Mouse (Mus musculus): ENCODE results near the gene Glrb. TPM values are rescaled to one million over a fixed set of nuclear protein-coding genes. Genes with fewer than 3 reads are reported as not detected.

Glrb gene
- polyA plus RNA-seq, 1 experiment from 2014 or later: 3.7 TPM

DNA sequence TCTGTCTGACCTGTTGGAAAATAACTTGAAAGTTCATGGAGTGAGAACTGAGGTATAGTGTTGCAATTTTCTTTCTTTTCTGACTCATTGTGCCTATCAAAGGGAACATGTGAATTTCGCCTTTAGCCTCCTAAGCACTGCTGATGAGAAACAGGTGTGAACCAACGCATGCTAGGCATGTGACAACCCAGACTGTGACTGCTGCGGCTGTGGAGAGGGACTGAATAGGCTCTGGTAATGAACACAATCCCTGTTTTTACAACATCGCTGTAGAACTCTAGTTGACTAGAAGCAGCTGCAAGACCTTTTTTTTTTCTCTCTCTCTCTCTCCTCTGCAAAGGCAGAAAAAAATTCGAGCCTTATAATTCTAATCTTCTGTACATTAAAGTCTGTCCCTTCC lies 34.9 kb downstream of the Glrb start:
- Histone ChIP-seq H3K4me1 (no peaks in the 10 kb centered on the region), H3K27me3 (no peaks in the 10 kb centered on the region), H3K9ac (no peak overlapping the region), H3K4me2 (no peak overlapping the region), H3K9me3 (no peaks in the 10 kb centered on the region), H3K4me3 (no peak overlapping the region), H3K27ac (no peak overlapping the region), H3K36me3 (no peaks in the 10 kb centered on the region)
- WGBS: 38% methylated on average over 5 of the region's 5 CpGs
- no peak for ATAC-seq (ENCODE audit: borderline replicate concordance, extremely low read depth, low FRiP score, low TSS enrichment)

DNA sequence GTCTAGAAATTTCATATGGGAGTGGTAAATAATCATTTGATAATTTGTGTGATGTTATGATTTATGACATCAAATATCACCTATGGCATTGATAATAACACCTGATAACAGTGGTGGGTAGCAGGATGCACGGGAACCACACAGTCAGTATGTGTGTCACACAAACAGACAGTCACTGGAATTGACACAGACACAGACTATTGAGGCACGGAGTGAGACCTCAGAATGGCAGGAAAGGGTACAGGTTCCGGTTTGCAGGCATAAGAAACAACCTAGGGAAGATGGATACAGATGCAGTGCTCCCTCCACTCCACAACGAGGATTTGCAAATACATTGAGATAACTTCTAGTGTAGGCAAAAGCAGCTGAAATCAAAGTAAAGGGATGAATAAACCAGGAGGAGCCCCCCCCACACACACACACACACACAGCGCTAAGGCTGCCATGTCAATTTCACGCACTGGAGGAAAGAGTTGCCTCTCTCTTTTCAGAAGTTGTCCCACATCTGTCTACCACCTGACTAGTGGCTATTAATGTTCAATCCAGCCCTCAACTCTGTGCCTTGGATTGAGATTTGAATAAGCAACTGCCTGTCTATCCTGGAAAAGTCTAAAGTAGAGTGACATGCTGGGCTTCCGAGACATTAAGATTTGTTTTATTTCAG lies 38.6 kb downstream of the Glrb start:
- no peaks in the 10 kb centered on the region for H3K9me3 ChIP-seq
- H3K36me3 ChIP-seq: no peaks in the 10 kb centered on the region
- H3K4me1 ChIP-seq: no peaks in the 10 kb centered on the region
- H3K4me3 ChIP-seq: no peak overlapping the region
- no peak overlapping the region for H3K9ac ChIP-seq
- 74% methylated on average over 7 of the region's 7 CpGs for WGBS
- H3K27me3 ChIP-seq: no peaks in the 10 kb centered on the region
- H3K27ac ChIP-seq: no peak overlapping the region
- no peak overlapping the region for H3K4me2 ChIP-seq
- ATAC-seq (ENCODE audit: borderline replicate concordance, extremely low read depth, low FRiP score, low TSS enrichment): no peak

DNA sequence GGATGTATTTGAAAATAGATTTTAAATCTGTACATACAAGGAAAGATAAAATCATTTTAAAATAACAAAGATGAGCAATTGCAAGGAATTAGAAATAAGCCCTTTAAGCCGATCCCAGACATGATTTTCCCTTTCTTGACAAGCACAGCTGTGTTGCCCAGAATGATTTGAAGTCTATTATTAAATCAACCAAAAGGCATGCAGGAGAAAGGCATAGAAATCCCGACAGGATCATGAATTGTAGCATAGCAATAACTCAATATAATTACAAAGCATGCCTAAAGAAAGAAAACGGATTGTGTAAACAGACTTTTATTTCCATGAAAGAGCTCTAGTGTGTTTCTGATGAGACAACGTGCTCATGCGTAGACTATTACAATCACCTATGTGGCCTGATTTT lies 39.4 kb downstream of the Glrb start:
- no peaks in the 10 kb centered on the region for H3K9me3 ChIP-seq
- H3K27me3 ChIP-seq: no peaks in the 10 kb centered on the region
- H3K27ac ChIP-seq: no peak overlapping the region
- H3K4me2 ChIP-seq: no peak overlapping the region
- H3K36me3 ChIP-seq: no peaks in the 10 kb centered on the region
- H3K4me1 ChIP-seq: no peaks in the 10 kb centered on the region
- no peak overlapping the region for H3K4me3 ChIP-seq
- no peak overlapping the region for H3K9ac ChIP-seq
- 65% methylated on average over 5 of the region's 5 CpGs for WGBS
- no peak for ATAC-seq (ENCODE audit: borderline replicate concordance, extremely low read depth, low FRiP score, low TSS enrichment)

DNA sequence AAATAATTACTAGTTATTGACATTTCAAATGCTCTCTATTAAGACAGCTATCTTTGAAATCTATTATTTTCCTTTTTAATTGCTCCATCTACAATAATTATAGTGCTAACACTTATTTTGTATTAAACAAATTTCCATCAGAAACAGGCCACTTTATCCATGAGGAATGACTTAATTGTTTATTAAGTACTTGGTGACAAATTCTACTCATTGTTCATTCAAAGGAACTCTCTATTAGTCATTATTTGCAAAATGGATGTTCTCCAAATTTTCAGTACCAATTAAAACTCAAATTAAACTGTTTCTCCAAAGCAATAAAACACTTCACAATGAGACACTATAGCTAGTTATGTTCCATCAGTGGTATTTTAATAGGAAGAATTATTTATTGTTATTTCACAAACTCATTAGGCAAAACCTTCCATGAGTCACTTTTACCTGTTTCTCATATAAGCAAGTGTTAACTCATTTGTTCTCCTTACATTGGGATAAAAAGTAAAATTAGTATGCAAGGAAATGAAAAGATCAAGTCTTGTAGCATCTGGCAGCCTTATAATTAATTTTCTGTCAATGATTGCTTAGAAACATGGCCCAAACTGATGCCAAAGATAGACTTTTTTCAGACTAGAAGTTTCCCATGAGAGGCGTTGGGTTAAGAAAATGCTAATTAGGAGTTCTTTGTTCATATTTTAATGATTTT lies 41.8 kb downstream of the Glrb start:
- H3K4me2 ChIP-seq: no peak overlapping the region
- H3K27me3 ChIP-seq: no peaks in the 10 kb centered on the region
- no peak overlapping the region for H3K4me3 ChIP-seq
- H3K9ac ChIP-seq: no peak overlapping the region
- H3K4me1 ChIP-seq: no peaks in the 10 kb centered on the region
- H3K9me3 ChIP-seq: no peaks in the 10 kb centered on the region
- no peak for ATAC-seq (ENCODE audit: borderline replicate concordance, extremely low read depth, low FRiP score, low TSS enrichment)
- WGBS: 86% methylated on average over 1 of the region's 1 CpGs
- H3K36me3 ChIP-seq: no peaks in the 10 kb centered on the region
- no peak overlapping the region for H3K27ac ChIP-seq

DNA sequence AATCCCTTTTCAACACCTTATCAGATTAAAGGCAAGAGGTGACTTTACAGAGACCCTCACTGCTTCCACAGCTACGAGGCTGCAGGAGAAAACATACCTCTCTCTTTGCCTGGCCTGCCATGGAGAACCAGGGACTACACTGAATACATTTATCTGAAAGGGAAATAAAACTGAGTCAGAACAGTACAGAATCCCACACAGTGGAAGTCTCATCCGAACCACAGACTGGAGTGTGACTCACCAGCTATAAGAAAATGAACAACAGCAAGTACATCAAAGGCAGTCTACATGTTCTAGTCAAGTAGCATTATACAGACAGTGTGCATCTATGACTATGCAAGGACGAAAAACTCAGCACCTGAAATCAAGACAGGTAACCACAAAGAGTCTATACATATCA lies 46.1 kb downstream of the Glrb start:
- WGBS: 70% methylated on average over 3 of the region's 3 CpGs
- no peak for ATAC-seq (ENCODE audit: borderline replicate concordance, extremely low read depth, low FRiP score, low TSS enrichment)
- no peaks in the 10 kb centered on the region for H3K4me1 ChIP-seq

DNA sequence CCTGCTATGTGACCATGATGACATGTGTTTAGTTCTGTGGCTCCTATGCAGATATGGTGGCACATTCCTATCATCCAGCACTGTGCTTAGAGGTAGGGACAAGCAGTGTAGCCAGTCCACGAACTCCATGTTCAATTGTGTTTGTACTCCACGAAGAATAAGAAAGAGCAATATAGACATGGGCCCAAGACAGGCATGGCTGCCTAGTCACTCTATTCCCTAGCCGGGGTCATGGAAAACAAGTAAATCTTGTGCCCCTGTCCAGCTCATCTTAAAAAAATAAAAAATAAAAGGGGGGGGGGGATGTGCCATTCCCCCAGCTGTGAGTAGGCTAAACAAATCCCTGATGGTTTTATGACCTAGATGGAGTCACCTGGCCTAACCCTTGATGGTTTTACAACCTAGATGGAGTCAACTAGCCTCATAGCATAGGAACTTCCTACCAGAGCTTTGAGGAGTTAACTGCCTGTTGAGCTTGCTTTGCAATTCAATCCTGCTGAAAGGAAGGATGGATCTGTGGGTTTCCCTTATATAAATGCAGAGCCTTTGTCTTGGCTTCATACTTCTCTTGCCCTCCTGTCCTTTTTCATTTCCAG lies 60.5 kb downstream of the Glrb start:
- Histone ChIP-seq H3K4me3 (no peak overlapping the region), H3K4me2 (no peak overlapping the region), H3K36me3 (no peaks in the 10 kb centered on the region), H3K27ac (no peak overlapping the region), H3K9ac (no peak overlapping the region), H3K9me3 (no peaks in the 10 kb centered on the region), H3K4me1 (no peaks in the 10 kb centered on the region), H3K27me3 (no peaks in the 10 kb centered on the region)
- no peak for ATAC-seq (ENCODE audit: borderline replicate concordance, extremely low read depth, low FRiP score, low TSS enrichment)
- 77% methylated on average over 3 of the region's 3 CpGs for WGBS

More for the DNA sequence above, 46.1 kb downstream of the Glrb start:
- H3K9ac ChIP-seq: no peak overlapping the region
- H3K4me2 ChIP-seq: no peak overlapping the region
- no peaks in the 10 kb centered on the region for H3K36me3 ChIP-seq
- no peaks in the 10 kb centered on the region for H3K9me3 ChIP-seq
- H3K27me3 ChIP-seq: no peaks in the 10 kb centered on the region
- no peak overlapping the region for H3K4me3 ChIP-seq
- no peak overlapping the region for H3K27ac ChIP-seq

DNA sequence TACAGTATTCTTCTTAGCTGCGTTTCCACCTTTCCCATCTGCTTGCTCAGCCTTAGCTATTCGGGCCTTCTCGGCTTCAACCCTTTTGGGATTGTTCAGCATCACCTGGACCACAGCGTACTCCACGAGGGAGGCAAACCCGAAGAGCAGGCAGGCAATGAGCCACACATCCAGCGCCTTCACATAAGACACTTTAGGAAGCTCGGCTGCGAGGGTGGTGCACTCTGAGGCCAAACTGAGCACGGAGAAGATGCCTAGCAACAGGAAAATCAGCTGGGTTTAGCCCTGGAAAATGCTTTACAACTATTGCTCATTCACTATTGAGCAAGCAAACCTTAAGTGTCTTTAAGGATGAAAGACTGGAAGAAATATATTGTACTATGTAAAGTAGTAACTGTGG lies 62.5 kb downstream of the Glrb start:
- ATAC-seq (ENCODE audit: borderline replicate concordance, extremely low read depth, low FRiP score, low TSS enrichment): no peak
- H3K4me1 ChIP-seq: no peaks in the 10 kb centered on the region
- H3K9me3 ChIP-seq: no peaks in the 10 kb centered on the region
- no peaks in the 10 kb centered on the region for H3K36me3 ChIP-seq
- no peak overlapping the region for H3K27ac ChIP-seq
- 80% methylated on average over 10 of the region's 10 CpGs for WGBS
- no peak overlapping the region for H3K4me2 ChIP-seq
- no peak overlapping the region for H3K4me3 ChIP-seq
- no peak overlapping the region for H3K9ac ChIP-seq
- H3K27me3 ChIP-seq: no peaks in the 10 kb centered on the region

DNA sequence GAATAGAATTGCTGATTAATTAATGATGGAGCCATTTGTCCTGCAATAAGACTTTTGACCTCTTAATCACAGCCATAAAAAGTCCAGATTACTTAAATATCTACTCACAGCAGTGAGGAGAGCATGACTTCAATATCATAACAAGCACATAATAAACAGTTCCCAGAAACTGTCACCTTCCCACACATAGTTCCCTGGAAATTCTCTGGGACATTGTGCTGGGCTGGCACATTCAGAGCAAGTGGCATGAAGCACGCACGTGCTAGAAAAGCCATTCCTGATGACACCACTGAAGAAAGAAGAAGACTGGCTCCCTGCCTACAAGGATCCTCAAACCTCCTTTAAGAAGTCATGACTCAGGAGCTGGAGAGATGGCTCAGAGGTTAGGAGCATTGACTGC lies 67.8 kb downstream of the Glrb start:
- no peak overlapping the region for H3K27ac ChIP-seq
- H3K4me1 ChIP-seq: no peaks in the 10 kb centered on the region
- no peak overlapping the region for H3K4me2 ChIP-seq
- no peaks in the 10 kb centered on the region for H3K36me3 ChIP-seq
- no peak for ATAC-seq (ENCODE audit: borderline replicate concordance, extremely low read depth, low FRiP score, low TSS enrichment)
- no peak overlapping the region for H3K9ac ChIP-seq
- no peaks in the 10 kb centered on the region for H3K27me3 ChIP-seq
- WGBS: 63% methylated on average over 2 of the region's 2 CpGs
- no peak overlapping the region for H3K4me3 ChIP-seq
- H3K9me3 ChIP-seq: no peaks in the 10 kb centered on the region

DNA sequence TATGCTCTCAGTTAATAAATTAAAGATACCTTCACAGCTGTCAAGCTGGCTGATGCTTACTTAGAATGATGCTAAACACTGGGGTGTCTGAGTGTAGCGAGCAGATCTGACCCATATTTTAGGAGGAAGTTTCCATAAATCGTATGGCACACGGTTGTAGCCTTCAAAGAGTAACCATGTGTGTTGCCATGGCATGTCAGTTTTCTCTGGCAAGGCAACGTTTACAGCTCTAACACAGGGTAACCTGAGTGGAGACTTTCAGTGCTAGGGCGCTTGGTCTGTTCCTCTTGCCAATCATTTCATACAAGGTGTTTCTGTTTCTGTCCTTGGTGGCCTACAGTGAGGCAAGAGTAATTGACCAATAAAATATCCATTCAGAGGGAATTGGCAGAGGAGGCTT lies 73.6 kb downstream of the Glrb start:
- Histone ChIP-seq H3K4me1 (no peaks in the 10 kb centered on the region), H3K4me3 (no peak overlapping the region), H3K36me3 (no peaks in the 10 kb centered on the region), H3K27me3 (no peaks in the 10 kb centered on the region), H3K27ac (no peak overlapping the region), H3K9ac (no peak overlapping the region), H3K9me3 (no peaks in the 10 kb centered on the region), H3K4me2 (no peak overlapping the region)
- no peak for ATAC-seq (ENCODE audit: borderline replicate concordance, extremely low read depth, low FRiP score, low TSS enrichment)
- 69% methylated on average over 5 of the region's 5 CpGs for WGBS

DNA sequence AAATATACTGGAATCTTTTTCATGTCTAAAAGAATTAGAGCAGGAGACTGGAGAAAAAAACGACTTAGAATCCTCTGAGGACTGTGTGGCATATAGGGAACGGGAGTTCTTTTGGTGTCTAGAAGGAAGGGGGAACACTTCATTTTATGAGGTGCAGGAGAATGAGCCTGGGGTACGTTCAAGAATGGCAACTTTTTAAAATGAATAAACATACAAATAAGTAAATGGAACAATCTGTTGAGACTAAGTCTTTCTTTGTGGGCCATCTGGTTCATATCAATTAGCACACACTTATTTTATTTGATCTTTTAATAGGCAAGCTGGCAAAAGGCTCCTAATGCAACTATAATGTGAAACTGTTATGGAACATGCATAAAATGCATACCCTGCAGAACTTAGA lies 75.9 kb downstream of the Glrb start:
- H3K36me3 ChIP-seq: no peaks in the 10 kb centered on the region
- no peak overlapping the region for H3K4me2 ChIP-seq
- peak; percentile 67; the same call in 1 of the 2 replicates for ATAC-seq (ENCODE audit: borderline replicate concordance, extremely low read depth, low FRiP score, low TSS enrichment)
- no peaks in the 10 kb centered on the region for H3K9me3 ChIP-seq
- WGBS: 40% methylated on average over 3 of the region's 3 CpGs
- H3K4me3 ChIP-seq: no peak overlapping the region
- no peaks in the 10 kb centered on the region for H3K4me1 ChIP-seq
- no peak overlapping the region for H3K27ac ChIP-seq
- no peaks in the 10 kb centered on the region for H3K27me3 ChIP-seq
- no peak overlapping the region for H3K9ac ChIP-seq

DNA sequence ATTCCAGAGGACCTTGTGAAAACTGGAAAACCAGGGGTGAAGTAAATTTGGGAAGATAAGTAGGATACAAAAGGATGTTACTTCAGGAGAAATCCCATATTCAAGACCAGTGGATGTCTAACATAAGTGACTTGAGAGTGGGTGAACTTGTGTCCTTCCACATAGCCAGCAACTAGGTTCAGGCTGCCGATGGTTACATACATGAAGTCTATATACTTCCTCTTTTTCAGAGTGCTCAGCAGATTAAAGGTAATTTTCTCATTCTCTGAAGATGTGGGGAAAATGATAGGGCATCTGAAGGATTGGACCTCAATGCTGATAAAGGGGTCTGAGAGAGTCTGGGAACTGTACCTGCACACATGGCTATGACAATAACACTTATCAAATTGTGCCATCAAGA lies 89.5 kb downstream of the Glrb start:
- Histone ChIP-seq H3K4me2 (no peak overlapping the region), H3K36me3 (no peaks in the 10 kb centered on the region)
- no peak for ATAC-seq (ENCODE audit: borderline replicate concordance, extremely low read depth, low FRiP score, low TSS enrichment)

DNA sequence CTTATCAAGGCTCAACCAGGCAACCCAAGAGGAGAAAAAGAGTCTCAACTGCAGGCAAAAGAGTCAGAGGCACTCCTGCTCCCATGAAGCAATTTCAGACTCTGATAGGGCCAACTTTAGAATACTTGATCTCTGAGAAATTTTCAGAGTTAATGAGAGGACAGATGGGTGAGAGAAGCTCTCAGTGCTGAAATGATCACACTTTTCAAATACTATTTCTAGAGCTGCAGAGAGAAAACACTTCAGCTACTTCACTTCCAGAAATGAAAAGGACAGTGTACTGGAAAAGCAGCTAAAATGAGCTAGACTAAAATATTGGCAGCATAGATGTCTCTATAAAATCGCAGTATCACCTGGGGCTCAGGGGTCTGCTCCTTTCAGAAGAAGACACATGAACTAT lies 94.8 kb downstream of the Glrb start:
- no peak for ATAC-seq (ENCODE audit: borderline replicate concordance, extremely low read depth, low FRiP score, low TSS enrichment)
- no peak overlapping the region for H3K4me2 ChIP-seq
- no peak overlapping the region for H3K4me3 ChIP-seq
- WGBS: 79% methylated on average over 1 of the region's 1 CpGs
- no peaks in the 10 kb centered on the region for H3K9me3 ChIP-seq
- H3K36me3 ChIP-seq: no peaks in the 10 kb centered on the region
- no peak overlapping the region for H3K9ac ChIP-seq
- H3K27me3 ChIP-seq: no peaks in the 10 kb centered on the region
- no peaks in the 10 kb centered on the region for H3K4me1 ChIP-seq
- H3K27ac ChIP-seq: no peak overlapping the region

More for the DNA sequence above, 89.5 kb downstream of the Glrb start:
- Histone ChIP-seq H3K9ac (no peak overlapping the region), H3K4me3 (no peak overlapping the region), H3K27me3 (no peaks in the 10 kb centered on the region), H3K9me3 (no peaks in the 10 kb centered on the region), H3K4me1 (no peaks in the 10 kb centered on the region), H3K27ac (no peak overlapping the region)
- 81% methylated on average over 1 of the region's 1 CpGs for WGBS

Measured in lung, embryonic 15.5 days (tissue).